Mouse (Mus musculus): Measurements from ENCODE around the gene Hamp2. TPM values are rescaled to one million over a fixed set of nuclear protein-coding genes. Genes with fewer than 3 reads are reported as not detected.
"Not testable (repeated sequence)": the region's sequence is repeated elsewhere in the genome, so short reads cannot be mapped to it uniquely, and the experiment has no call there.

Hamp2 gene
- 2.2 and 12.5 TPM in 2 replicates for polyA plus RNA-seq (2012; rRNA removed)

GRCm38 (mm10) chr7:30924581-30924980, at the start of gene Hamp2:
TSS of gene Hamp2 (minus strand) at chr7:30924681.
- not testable (repeated sequence) for H3K27ac ChIP-seq (ENCODE audit: control insufficient read depth, insufficient read depth, low read length); H3K4me3 ChIP-seq (ENCODE audit: control insufficient read depth, insufficient read depth, low read length); H3K4me1 ChIP-seq (replicated peaks; ENCODE audit: control insufficient read depth, insufficient read depth, low read length); DNase-seq; H3K27me3 ChIP-seq (ENCODE audit: control insufficient read depth, insufficient read depth, low read length); H3K36me3 ChIP-seq (ENCODE audit: control insufficient read depth, insufficient read depth, low read length)
- 86% methylated on average over 2 of the region's 2 CpGs for WGBS

DNA sequence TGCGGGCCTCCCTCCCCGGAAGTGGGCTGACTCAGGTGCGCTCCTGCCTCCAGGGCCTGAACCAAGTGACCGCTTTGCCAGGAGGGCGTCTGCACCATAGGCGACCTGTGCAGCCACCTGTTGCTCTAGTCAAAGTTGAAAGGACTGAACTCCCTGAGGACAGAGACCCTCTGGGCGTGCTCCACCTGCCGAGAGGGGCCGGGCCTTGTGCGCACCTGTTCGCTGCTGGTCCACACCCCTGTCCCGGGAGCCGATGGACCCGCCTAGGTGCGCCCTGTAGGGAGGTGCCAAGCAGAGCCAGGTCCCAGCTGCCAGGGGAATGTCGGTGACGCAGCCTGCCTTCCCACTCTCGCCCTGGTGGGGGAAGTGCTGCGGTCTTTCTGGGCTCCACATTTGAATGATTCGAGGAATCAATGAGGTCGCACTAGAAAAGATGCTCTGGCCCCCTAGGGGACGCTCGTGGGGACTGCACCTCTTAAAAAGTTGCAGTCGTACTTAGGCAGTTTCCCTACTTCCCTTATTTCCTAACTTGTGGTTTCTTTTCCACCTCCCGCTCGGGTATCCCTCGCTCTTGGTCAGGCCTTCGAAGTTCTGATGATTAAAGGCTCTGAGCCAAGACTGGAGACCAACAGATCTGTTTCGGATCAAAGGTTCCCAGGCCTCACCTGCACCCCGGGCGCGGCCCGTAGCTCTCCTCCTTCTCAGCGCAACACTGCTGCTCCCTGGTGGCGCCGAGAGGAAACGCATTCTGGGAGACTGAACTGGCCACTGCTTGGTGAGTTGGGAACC, 49.2 kb upstream of the Hamp2 start, which contains the start of gene Fam187b:
Gene Fam187b (plus strand): TSS at position 290 of the 789 bp plus-strand sequence.
- Histone ChIP-seq H3K27ac (ENCODE audit: control insufficient read depth, insufficient read depth, low read length) (no peak within 1 kb of the TSS), H3K27me3 (ENCODE audit: control insufficient read depth, insufficient read depth, low read length) (no peaks in the 10 kb centered on the region; the same call in 1 of the 2 replicates), H3K4me1 (replicated peaks; ENCODE audit: control insufficient read depth, insufficient read depth, low read length) (peaks cover 9% of the 10 kb centered on the region), H3K4me3 (ENCODE audit: control insufficient read depth, insufficient read depth, low read length) (peak within 1 kb of the TSS; percentile 45), H3K36me3 (ENCODE audit: control insufficient read depth, insufficient read depth, low read length) (no peaks in the 10 kb centered on the region)
- DNase-seq: peak; percentile 92
- TF ChIP-seq CTCF (IDR thresholded peaks at IDR 0.05; ENCODE audit: borderline replicate concordance, control insufficient read depth, extremely low read depth, insufficient read depth, low read length, poor library complexity): peak; percentile 91
- no peak for TF ChIP-seq POLR2A (IDR thresholded peaks at IDR 0.05; ENCODE audit: control insufficient read depth, extremely low read depth, insufficient read depth, low read length, poor library complexity)
- WGBS: under 1% methylated on average over 37 of the region's 37 CpGs

- Histone ChIP-seq H3K27me3 (ENCODE audit: control insufficient read depth, insufficient read depth, low read length) (no peaks in the 10 kb centered on the region; the same call in 1 of the 2 replicates), H3K27ac (ENCODE audit: control insufficient read depth, insufficient read depth, low read length) (no peak within 1 kb of the TSS), H3K36me3 (ENCODE audit: control insufficient read depth, insufficient read depth, low read length) (no peaks in the 10 kb centered on the region), H3K4me1 (replicated peaks; ENCODE audit: control insufficient read depth, insufficient read depth, low read length) (peaks cover 9% of the 10 kb centered on the region), H3K4me3 (ENCODE audit: control insufficient read depth, insufficient read depth, low read length) (peak within 1 kb of the TSS; percentile 45)
- 5% methylated on average over 19 of the region's 19 CpGs for WGBS
- DNase-seq: no peak
- TF ChIP-seq POLR2A (IDR thresholded peaks at IDR 0.05; ENCODE audit: control insufficient read depth, extremely low read depth, insufficient read depth, low read length, poor library complexity): no peak
- TF ChIP-seq CTCF (IDR thresholded peaks at IDR 0.05; ENCODE audit: borderline replicate concordance, control insufficient read depth, extremely low read depth, insufficient read depth, low read length, poor library complexity): no peak
Measured at GRCm38 (mm10) chr7:30973251-30973500, 48.7 kb upstream of the Hamp2 start, which contains the start of gene Lsr. TSS of gene Lsr (minus strand) at chr7:30973464.

GRCm38 (mm10) chr7:30972426-30973250, 48.2 kb upstream of the Hamp2 start:
- Histone ChIP-seq H3K27me3 (ENCODE audit: control insufficient read depth, insufficient read depth, low read length) (no peaks in the 10 kb centered on the region; the same call in 1 of the 2 replicates), H3K4me3 (ENCODE audit: control insufficient read depth, insufficient read depth, low read length) (peak overlapping the region; percentile 30), H3K4me1 (replicated peaks; ENCODE audit: control insufficient read depth, insufficient read depth, low read length) (peaks cover 11% of the 10 kb centered on the region), H3K27ac (ENCODE audit: control insufficient read depth, insufficient read depth, low read length) (no peak overlapping the region), H3K36me3 (ENCODE audit: control insufficient read depth, insufficient read depth, low read length) (no peaks in the 10 kb centered on the region)
- no peak for DNase-seq
- no peak for TF ChIP-seq POLR2A (IDR thresholded peaks at IDR 0.05; ENCODE audit: control insufficient read depth, extremely low read depth, insufficient read depth, low read length, poor library complexity)
- TF ChIP-seq CTCF (IDR thresholded peaks at IDR 0.05; ENCODE audit: borderline replicate concordance, control insufficient read depth, extremely low read depth, insufficient read depth, low read length, poor library complexity): no peak
- WGBS: 40% methylated on average over 41 of the region's 41 CpGs

- no peak overlapping the region for H3K27ac ChIP-seq (ENCODE audit: control insufficient read depth, insufficient read depth, low read length)
- 96% methylated on average over 15 of the region's 15 CpGs for WGBS
Measured at GRCm38 (mm10) chr7:30971901-30972300, 47.4 kb upstream of the Hamp2 start.

DNA sequence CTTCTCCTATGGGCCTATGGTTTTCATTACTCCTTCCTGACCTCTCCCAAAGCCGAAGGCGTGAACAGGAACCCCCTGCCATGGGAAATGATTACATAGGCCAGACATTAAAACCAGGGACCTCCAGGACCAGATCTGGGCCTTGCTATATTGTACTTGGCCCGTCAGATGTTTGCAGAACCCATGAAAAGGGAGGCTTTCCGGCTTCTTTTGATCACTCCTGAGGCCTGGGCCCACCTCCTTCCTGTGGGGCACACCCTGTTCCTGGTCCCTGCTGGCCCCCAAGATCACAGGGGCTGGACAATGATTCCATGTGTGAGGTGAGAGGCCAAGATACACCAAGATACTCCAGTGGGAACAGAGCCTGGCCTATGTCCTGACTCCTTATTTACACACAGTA, 44.7 kb upstream of the Hamp2 start:
- WGBS: 97% methylated on average over 4 of the region's 4 CpGs
- TF ChIP-seq CTCF (IDR thresholded peaks at IDR 0.05; ENCODE audit: borderline replicate concordance, control insufficient read depth, extremely low read depth, insufficient read depth, low read length, poor library complexity) (no peak), POLR2A (IDR thresholded peaks at IDR 0.05; ENCODE audit: control insufficient read depth, extremely low read depth, insufficient read depth, low read length, poor library complexity) (no peak)
- H3K4me1 ChIP-seq (replicated peaks; ENCODE audit: control insufficient read depth, insufficient read depth, low read length): peaks cover 32% of the 10 kb centered on the region

More at GRCm38 (mm10) chr7:30971901-30972300, 47.4 kb upstream of the Hamp2 start:
- Histone ChIP-seq H3K4me3 (ENCODE audit: control insufficient read depth, insufficient read depth, low read length) (no peak overlapping the region), H3K27me3 (ENCODE audit: control insufficient read depth, insufficient read depth, low read length) (no peaks in the 10 kb centered on the region; the same call in 1 of the 2 replicates), H3K4me1 (replicated peaks; ENCODE audit: control insufficient read depth, insufficient read depth, low read length) (peaks cover 18% of the 10 kb centered on the region), H3K36me3 (ENCODE audit: control insufficient read depth, insufficient read depth, low read length) (no peaks in the 10 kb centered on the region)
- no peak for TF ChIP-seq POLR2A (IDR thresholded peaks at IDR 0.05; ENCODE audit: control insufficient read depth, extremely low read depth, insufficient read depth, low read length, poor library complexity)
- TF ChIP-seq CTCF (IDR thresholded peaks at IDR 0.05; ENCODE audit: borderline replicate concordance, control insufficient read depth, extremely low read depth, insufficient read depth, low read length, poor library complexity): no peak
- no peak for DNase-seq

More for the DNA sequence above, 44.7 kb upstream of the Hamp2 start:
- H3K4me3 ChIP-seq (ENCODE audit: control insufficient read depth, insufficient read depth, low read length): no peak overlapping the region
- no peaks in the 10 kb centered on the region for H3K36me3 ChIP-seq (ENCODE audit: control insufficient read depth, insufficient read depth, low read length)
- H3K27ac ChIP-seq (ENCODE audit: control insufficient read depth, insufficient read depth, low read length): no peak overlapping the region
- H3K27me3 ChIP-seq (ENCODE audit: control insufficient read depth, insufficient read depth, low read length): no peaks in the 10 kb centered on the region; the same call in 1 of the 2 replicates
- no peak for DNase-seq
